Mouse (Mus musculus) gastrocnemius, postnatal 10 days (tissue): ENCODE results near the gene Dnajb9. TPM values are rescaled to one million over a fixed set of nuclear protein-coding genes. Genes with fewer than 3 reads are reported as not detected.
A peak's percentile ranks its signal among the peaks of the same experiment; 100 is the strongest.
"Not testable (repeated sequence)": the region's sequence is repeated elsewhere in the genome, so short reads cannot be mapped to it uniquely, and the experiment has no call there.

Source experiments
- DNase-seq: peaks from one replicate; pipeline ENCODE4 v3.0.0; 2021; ENCODE audit warnings: mixed read lengths
- long read RNA-seq, 2 experiments: library from polyadenylated mRNA; stranded (forward); transcript quantifications; one replicate each; pipeline ENCODE4 v2.0.0; 2021
- total RNA-seq, 2 experiments: library from RNA; stranded (reverse); gene quantifications; 2 replicates each; pipeline ENCODE4 v1.2.3; 2021

Gene Dnajb9
- 10 to 100 TPM; 15.5 to 17.7 TPM for total RNA-seq
- long read RNA-seq, experiment 1, transcript Dnajb9-201 (3 exons, 2,461 nt): major isoform, 25 of 25 reads
- long read RNA-seq, experiment 1, partial matches to known transcripts: 0 of 25 reads
- long read RNA-seq, experiment 1, other reads (novel, unspliced or antisense): 0 of 25 reads
- long read RNA-seq, experiment 2, transcript Dnajb9-201 (3 exons, 2,461 nt): major isoform, 15 of 16 reads
- long read RNA-seq, experiment 2, partial matches to known transcripts: 0 of 16 reads
- long read RNA-seq, experiment 2, other reads (novel, unspliced or antisense): 1 of 16 reads

DNA sequence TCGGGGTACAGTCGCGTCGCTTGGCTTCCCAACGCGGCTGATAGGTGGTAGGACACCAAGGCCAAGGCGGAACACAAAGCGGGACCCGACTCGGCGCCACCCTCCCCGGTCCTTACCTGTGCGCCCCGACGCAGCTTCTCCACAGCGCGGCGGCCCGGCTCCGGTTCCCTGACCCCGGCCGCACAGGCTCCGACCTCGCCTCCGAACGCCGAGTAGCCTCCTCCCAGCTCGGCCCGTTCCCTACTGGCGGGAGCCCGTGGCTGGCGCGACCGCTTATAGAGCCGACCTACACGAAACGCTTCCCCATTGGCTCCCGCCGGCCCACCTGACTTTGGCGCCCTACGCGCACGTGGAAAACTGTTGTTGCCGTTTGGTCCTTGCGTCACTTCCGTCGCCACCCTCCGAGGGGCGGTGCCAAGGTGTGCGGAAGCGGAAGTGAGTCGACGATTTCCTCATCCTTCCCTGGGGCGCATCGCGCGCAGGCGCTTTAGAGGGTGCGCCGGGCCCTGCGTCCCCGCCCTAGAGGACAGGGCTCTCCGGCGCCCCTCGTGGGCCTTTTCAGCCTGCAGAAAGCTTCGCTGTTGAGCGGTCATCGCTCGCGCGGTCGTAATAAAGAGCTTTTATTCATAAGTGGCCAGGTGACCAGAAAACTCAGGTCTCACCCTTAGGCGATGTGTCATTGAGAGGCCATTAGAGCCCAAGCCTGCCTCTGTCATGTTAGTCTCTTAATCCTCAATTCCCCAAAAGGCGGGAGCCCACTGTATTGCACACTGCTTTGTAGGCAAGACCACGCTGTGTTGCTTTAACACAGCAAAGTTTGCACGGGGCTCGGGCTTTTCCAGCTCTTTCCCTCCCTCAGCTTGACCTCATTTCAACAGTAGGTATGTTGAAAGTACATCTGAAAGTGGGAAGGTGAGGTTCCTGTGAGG is at the start of gene Dnajb9:
Dnajb9 (minus strand) TSS at position 503 of the 929 bp plus-strand sequence.
- DNase-seq: peak; percentile 99

DNA sequence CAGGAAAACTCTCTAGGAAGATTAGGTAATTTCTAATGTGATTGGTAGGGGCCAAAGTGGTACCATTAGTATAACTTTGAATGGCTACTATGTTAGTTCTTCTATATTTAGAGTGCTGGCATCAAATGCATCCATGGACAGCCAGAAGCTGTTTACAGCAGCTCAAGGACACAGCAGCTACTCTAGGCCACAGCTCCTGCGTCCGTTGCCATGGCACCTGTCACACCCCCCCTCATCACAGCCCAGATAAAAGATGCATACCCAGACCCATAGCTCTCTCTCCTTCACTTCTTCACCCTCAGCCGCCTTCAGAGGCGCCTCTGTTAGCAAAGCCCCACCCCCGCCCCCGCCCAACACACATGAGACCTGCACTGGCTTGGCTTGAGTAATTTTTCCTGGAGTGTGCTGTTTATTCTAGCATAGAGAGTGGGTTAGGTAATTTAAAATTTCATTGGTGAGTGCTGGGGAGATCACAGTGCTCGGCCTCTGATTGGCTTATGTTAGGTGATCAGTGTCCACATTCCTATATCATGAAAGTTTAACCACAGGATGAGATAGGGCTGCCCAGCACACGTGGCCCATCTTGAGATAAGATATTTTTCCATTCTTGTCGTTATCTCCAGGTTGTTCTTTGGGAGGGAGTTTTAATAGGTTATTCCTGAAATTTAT is 38.3 kb upstream of the Dnajb9 start:
- no peak for DNase-seq

DNA sequence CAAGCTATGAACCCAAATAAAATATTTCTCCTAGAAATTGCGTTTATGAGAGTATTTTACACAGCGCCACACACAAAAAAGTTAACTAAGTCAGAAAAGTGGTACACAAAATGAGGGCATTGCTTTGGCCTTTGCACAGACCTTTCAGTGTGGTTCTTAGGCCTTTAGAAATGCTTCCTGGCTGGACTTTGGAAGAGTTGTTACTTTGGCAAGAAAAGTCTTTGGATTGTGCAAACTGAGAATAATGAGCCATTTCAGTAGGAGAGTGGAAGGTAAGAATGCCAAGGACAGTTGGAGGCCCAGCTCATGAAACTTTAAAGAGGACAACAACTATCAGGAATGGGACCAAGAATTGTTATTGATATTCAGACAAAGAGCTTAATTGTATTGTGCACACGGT is 35.6 kb upstream of the Dnajb9 start:
- no peak for DNase-seq

DNA sequence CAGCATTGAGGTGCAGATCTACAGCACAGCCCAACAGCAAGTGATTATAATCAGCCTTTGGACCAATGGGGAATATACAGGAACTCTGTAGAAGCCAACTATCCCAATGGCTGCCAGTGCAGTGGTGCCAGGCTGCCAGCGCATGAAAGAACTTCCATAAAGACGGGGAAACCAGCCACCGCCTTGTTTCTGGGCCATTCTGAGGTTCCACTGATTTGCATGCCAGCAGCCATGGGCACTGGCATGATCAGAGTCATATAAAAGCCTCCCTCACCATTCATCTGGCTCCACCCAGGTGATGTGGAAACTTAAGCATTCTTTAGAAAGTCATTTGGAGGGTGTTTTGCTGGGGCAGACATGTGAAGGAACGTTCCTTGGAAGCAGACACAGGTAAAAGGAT is 32.3 kb upstream of the Dnajb9 start:
- DNase-seq: no peak

DNA sequence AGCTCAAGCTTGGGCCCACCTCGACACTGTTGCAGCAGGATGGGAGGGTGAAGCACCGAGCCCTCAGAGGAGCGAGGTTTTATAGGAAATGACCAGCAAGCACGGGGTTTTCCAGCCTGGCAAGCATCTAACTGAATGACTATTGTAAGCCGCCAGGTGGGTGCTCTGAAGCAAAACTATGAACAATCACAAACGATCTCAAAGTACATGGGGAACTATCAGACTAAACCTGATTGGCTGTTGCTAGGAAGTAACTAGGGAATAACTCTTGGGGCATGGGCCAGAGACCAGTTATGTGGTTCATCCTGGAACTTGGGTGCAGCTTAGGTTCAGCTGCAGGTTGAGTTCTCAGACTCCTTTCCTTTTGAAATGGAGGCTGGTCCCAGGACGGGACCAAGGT is 31.0 kb upstream of the Dnajb9 start:
- DNase-seq: no peak

DNA sequence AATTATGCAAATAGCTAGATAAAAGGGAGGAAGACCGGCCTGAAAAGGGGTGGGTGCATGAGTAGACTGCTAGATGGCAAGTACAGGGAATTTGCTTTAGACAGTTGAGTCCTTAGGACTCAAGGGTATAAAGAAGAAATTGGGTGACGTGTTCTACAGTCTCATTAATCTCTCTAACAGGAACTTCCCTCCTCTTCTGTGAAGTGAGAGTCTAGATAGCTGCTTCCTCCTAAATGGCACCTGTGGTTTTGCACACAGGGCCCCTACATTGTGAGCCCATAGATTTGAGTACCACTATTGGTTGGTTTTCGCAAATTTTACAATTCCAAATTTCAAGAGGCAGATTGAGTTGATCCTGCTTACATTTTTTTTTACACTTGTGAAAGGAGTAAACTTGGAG is 14.5 kb upstream of the Dnajb9 start:
- no peak for DNase-seq

DNA sequence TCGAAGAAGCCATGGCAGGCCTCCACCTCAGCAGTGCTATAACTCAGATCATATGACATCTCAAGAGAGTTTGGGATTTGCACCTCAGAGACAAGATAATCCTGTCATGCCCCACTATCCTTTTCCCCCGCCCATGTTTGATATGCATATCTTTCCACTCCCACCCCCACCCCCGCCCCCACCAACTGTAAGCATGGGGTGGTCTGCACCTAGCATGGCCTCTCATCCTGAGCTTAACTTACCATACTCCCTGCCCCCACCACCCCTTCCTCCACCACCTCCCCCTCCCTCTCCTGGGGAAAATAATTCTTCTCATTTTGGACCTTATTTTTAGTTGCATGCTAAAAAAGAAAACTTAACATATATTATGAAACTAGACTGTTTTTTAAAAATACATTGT is 12.9 kb upstream of the Dnajb9 start:
- DNase-seq: no peak

DNA sequence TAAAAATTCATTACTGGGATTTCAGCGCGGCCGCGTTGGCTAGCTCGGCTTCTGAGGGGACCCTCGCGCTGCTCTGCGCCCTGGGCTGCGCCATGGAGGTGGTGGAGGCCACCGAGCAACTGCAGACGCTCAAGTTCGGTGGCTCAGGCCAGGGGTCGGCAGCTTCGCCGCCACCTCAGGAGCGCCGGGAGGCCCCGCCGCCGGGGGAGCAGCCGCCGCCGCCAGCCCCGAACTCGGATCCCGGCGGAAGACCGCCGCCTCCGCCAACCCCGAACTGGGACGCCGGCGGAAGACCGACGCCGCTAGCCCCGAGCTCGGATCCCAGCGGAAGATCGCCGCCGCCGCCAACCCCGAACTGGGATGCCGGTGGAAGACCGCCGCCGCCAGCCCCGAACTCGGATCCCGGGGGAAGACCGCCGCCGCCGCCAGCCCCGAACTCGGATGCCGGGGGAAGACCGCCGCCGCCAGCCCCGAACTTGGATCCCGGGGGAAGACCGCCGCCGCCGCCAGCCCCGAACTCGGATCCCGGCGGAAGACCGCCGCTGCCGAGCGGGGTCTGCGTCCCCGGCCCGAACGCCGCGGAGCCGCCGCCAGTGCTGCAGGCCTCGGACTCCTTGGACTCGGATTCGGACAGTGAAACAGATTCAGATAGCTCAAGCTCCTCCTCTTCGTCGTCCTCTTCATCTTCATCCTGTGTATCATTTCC is 11.7 kb upstream of the Dnajb9 start:
- peak; percentile 33 for DNase-seq

DNA sequence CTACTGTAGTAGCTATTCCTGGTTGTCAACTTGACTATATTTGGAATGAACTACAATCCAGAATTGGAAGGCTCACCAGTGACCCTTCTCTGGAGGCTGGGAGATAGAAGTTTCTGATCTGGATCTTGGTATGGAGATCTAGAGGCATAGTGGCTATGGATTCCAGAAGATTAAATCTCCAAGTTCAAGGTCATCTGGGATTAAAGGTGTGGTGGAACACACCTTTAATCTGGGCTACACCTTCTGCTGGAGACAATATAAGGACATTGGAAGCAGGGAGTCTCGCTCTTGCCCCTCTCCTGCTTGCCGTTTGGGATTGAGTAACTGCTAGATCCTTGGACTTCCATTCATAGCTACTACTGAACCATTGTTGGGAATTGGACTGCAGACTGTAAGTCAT is 10.9 kb upstream of the Dnajb9 start, which contains the start of gene Pnpla8:
Pnpla8 (plus strand) TSS at position 301 of the 400 bp plus-strand sequence.
- DNase-seq: not testable (repeated sequence)

DNA sequence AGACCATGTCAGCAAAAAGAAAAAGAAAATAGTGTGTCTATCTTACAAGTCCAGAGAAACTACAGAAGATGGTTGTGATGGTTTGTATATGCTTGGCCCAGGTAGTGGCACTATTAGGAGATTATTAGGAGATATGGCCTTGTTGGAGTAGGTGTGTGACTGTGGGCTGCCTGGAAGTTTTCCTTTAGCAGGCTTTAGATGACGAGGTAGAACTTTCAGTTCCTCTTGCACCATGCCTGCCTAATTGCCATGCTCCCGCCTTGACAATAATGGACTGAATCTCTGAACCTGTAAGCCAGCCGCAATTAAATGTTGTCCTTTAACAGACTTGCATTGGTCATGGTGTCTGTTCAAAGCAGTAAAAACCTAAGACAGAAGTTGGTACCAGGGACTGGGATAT is 1.4 kb upstream of the Dnajb9 start:
- no peak for DNase-seq

DNA sequence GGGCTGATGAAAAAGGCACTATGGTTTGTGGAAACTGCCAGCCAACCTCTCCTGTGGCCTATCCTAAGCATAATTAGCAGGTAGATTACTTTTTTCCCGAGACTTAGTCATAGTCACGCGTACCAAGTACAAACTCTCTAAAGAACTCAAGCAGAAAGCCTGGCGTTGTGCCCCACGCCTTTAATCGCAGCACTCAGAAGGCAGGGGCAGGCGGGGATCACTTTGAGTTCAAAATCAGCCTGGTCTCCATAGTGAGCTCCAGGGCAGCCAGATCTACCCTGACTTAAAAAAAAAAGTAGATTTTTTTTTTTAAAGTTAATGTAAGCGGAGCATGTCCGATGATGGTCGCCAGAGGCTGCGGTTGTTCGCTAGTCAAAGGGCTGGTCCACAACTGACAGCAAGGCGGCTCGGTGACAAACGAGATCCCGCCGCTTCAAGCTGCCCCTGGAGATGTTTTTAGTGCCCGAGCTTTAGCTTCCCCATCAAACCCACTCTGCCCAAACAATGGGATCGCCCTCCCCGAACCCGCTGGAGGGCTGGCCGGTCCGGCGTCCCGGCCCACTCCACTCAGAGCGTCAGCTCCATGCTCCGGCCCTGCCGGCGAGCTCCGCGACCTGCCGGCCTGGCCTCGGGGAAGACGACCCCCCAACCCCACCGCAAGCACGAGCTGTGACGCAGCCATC is 844 bp downstream of the Dnajb9 start:
- DNase-seq: peak; percentile 34

DNA sequence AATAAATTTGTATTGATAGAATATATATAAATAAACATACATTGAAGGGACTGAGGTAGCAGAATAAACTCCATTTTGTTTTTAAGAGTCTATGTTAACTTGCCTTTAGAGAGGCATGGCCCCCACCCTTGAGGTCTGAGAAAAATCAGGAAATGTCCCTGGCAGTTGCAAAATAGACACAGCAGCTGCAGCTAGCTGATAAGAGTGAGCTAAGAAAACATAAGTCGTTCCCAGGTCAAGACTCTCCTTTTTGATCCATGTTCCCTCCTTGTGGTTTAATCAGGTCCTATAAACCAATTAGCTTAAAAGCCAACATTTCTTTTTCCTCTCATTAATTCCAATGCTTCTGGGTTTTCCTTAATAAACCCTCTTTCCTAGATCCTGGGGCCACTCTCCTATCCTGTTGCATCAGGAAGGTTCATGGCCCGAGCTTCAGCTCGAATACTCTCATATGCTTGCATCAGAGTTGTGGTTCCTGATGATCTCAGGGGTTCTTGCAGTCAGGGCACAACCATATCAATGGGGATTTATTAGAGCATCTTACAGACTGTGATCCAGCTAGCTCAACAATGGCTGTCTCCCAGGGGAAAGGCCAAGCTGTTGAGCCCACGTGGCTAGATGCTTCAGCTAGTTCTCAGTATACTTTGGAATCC is 12.1 kb downstream of the Dnajb9 start:
- no peak for DNase-seq

DNA sequence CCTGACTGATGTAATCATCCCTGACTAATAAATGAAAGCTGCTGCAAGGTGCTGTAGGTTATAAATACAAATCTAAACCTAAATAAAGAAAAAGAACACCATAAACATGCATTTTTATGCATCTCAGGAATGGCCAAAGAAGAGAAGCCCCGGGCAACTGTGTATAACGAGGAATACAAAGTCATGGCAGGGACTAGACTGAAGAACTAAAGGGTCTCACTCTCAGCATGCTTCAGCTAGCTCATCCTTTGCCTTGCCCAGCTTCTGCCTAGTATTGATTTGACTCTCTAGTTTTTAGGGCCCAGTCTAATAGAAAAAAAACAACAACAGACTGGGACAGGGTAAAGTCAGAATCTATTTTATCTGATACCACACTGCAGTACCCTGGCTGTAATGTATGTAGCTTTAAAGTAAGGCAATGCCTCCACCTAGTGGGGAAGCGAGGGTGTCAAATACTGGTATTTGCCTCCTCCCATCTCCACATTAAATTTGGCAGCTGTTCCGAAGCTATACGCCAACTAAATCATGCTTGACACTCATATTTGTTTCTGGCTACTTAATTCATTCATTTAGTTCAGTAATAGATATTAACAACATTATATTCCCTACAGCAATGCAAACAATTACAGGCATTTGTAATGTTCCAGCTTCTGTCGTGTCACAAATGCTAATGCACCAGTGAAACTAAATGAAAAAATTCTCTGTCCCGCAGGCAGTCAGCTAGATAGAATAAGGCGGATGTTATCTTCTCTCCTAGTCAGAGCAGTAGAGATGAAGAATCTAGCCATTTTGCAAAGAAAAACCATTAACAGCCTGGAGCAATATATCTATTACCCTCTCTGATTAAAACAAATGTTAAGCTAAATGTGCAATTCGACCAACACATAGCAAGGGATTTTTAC is 28.8 kb downstream of the Dnajb9 start:
- no peak for DNase-seq

DNA sequence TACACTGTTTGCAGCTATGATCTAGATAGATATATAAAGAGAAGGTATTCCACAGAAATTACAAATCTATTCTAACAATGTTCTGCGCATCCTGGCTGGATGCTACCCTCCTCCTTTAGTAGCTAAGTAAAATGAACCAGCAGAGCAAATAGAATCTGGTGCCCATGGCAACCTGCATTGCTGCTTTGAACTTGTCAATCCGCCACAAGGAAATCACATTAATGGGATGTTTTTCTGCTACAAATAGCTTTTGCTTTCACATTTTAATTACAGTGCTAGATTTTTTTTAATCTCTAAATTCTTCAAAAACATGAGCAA is 33.1 kb downstream of the Dnajb9 start:
- DNase-seq: no peak

DNA sequence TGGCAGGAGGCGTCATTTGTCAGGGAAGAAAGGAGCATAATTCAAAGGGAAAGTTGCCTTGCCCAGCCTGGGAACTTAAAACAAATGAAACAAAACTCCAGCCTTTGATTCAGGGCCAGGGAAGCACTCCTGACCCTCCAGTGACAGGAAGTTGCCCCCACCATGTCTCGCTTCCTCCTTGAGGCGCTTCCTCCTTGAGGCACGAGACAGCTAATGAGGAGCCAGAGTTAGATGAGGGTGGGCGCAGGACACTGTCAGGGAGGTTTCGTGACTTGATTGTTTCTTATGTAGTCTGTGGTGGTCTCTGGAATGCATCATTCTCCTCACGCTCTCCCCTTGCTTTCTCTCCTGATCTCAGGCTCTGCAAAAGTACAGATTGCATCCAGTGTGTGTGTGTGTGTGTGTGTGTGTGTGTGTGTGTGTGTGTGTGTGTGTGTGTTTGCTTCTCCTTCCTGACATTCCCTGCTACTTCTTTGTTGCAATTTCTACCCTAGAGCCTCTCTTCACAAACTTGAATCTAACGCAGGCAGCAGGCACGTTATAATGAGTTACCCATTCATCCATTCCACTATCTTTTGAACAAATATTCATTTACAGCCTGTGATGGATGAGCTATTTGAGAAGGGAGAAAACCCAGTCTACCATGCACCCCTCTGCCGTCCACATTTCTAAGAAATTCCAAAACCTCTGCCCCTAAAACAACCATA is 33.6 kb downstream of the Dnajb9 start:
- no peak for DNase-seq

DNA sequence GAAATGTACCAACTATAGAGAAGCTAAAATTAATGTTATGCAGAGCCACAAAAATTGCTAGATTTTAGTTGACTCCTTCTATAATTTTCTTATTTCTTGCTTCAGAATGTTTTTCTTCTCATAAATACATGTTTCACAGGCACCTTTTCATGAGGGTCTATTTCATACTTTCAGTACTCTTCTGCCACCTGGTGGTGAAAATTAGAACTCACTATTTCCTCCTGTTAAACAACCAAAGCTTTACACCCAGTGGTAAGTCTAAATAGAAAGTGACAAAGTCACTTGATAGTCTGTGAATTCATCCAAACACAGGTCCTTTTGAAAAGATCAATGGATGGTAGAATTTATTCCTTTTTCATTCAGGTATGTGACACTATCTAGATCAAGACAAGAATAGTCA is 43.2 kb downstream of the Dnajb9 start:
- DNase-seq: no peak

DNA sequence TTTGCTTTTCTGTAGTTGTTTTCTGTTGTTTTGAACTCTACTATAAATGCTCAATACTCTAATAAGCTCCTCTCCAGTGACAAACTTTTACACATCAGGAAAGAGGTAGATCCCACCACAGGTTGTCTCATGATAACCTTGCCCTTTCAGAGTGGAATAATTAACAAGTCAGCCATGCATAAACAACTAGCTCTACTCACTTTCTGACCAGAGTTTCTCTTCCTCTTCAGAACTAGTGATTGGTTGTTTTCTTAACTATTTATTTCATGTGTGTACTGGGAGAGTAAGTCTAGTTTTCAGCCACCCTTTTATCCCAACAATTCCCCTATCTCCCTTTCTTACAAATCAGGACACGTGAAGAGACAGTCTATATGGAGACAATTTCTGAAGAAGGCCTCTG is 50.8 kb downstream of the Dnajb9 start:
- DNase-seq: no peak
